Comparison of ENCODE assay signal across 28 mouse cellular contexts in the genomic region with DNA sequence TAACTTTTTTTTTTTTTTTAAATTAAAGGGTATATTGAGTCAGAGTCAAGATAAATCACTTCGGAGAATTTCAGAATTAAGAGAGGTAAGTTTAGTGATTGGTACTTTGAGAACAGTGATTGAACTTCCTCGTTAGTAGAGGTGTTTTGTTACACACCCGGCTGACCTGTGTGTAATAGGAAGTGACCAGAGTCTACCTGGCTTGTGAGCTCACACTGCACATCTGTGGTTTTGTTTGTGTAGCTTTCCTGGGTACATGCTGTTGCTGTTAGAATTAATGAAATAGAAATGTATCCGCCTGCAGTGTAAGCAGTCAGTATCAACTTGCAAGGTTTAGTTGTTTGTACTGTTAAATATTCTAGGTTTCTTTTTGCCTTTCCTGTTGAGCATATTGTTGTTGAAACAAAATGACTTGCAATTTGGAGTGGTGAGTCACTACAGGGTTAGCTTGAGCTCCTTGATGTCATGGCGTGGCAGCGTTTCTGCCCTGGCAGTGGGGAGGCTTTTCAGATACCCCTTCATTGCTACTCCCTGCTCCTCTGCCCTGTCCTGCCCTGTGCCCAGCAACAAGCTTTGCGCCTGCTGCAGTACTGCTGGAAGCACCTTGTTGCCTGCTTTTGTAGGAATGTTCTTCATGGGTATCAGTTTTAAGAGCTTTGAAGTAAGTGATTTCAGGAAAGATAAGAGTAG. TPM values are rescaled to one million over a fixed set of nuclear protein-coding genes. Genes with fewer than 3 reads are reported as not detected.
DNase-seq lines count a peak whose midpoint lies in the region; ATAC-seq and TF ChIP-seq lines count a peak whose summit lies in the region.
"Had no signal": no experiment of that assay in that cellular context is flagged by ENCODE, and none has a peak within 500 bp of the region (broad histone marks: within the 10 kb centered on the region; RNA-seq: fewer than 3 reads in every experiment).

No protein-coding gene starts in this region.

- H3K27ac ChIP-seq in midbrain, embryonic 15.5 days = no peak overlapping the region
- H3K27ac ChIP-seq: hindbrain, embryonic 14.5 days; liver, embryonic 14.5 days; neural tube, embryonic 13.5 days had no signal

- DNase-seq in adrenal gland, adult 2 months = peak; percentile 41
- no peak for DNase-seq in adrenal gland, postnatal 4 days (ENCODE audit: low spot score in 2 of 2)
- DNase-seq in 3134 (ENCODE audit: extremely low read depth, insufficient read length, low spot score) (peak; percentile 24), NIH3T3 (ENCODE audit: low read depth) (peak; percentile 51)
- no peak for DNase-seq in testis, postnatal 10 days (ENCODE audit: low spot score)
- DNase-seq: adrenal gland, postnatal 10 days; B cell, adult 2 months; cerebellum, adult 8-10 months; cerebellum, postnatal 25 days; gastrocnemius, postnatal 14 days; kidney, postnatal 14 days; layer of hippocampus, adult 9-11 months; liver; lung, adult 2 months; lung, postnatal 14 days; thymus, postnatal 14 days had no signal

- no peaks in the 10 kb centered on the region for H3K79me2 ChIP-seq in myocyte (ENCODE audit: control insufficient read depth, insufficient read depth)

- H3K4me1 ChIP-seq in midbrain, embryonic 15.5 days = no peaks in the 10 kb centered on the region
- H3K4me1 ChIP-seq: heart, embryonic 12.5 days; neural tube, embryonic 13.5 days had no signal

- H3K27me3 ChIP-seq in myocyte (ENCODE audit: control insufficient read depth, insufficient read depth, insufficient read length) = no peaks in the 10 kb centered on the region
- H3K27me3 ChIP-seq in midbrain, embryonic 15.5 days (replicated peaks) = no peaks in the 10 kb centered on the region
- H3K27me3 ChIP-seq: heart, embryonic 12.5 days; neural tube, embryonic 13.5 days had no signal

- peak overlapping the region; percentile 36 for H3K4me2 ChIP-seq in myocyte (ENCODE audit: low read depth)
- H3K4me2 ChIP-seq in midbrain, embryonic 15.5 days = no peak overlapping the region
- H3K4me2 ChIP-seq: heart, embryonic 12.5 days; hindbrain, embryonic 14.5 days; midbrain, embryonic 11.5 days; neural tube, embryonic 13.5 days had no signal

- H3K9ac ChIP-seq in midbrain, embryonic 15.5 days = no peak overlapping the region
- H3K9ac ChIP-seq: heart, embryonic 12.5 days; hindbrain, embryonic 14.5 days; liver, embryonic 14.5 days; neural tube, embryonic 13.5 days had no signal

- no peak overlapping the region for H3K4me3 ChIP-seq in myocyte
- no peak overlapping the region for H3K4me3 ChIP-seq in midbrain, embryonic 15.5 days
- H3K4me3 ChIP-seq: heart, embryonic 12.5 days; neural tube, embryonic 13.5 days had no signal

- no peak for ATAC-seq in midbrain, embryonic 15.5 days (replicated peaks)
- ATAC-seq: forebrain, embryonic 14.5 days; intestine, postnatal 0 days had no signal

- TF ChIP-seq POLR2A in myocyte (IDR thresholded peaks at IDR 0.05; ENCODE audit: insufficient read length, low read depth) = no peak

- H3ac ChIP-seq in myocyte (ENCODE audit: control insufficient read depth, insufficient read length) = no peak overlapping the region

- H3K9me3 ChIP-seq in midbrain, embryonic 15.5 days = no peaks in the 10 kb centered on the region
- H3K9me3 ChIP-seq: heart, embryonic 12.5 days; neural tube, embryonic 13.5 days had no signal

- WGBS in midbrain, embryonic 15.5 days = 95% methylated on average over 7 of the region's 7 CpGs

- peaks cover 25% of the 10 kb centered on the region for H3K36me3 ChIP-seq in myocyte (ENCODE audit: control insufficient read depth, insufficient read depth)
- peaks cover 52% of the 10 kb centered on the region for H3K36me3 ChIP-seq in midbrain, embryonic 15.5 days (replicated peaks)

TF ChIP-seq in myocyte, 11 proteins besides CTCF, POLR2A, EP300 and RAD21:
- TF ChIP-seq POLR2AphosphoS2 (IDR thresholded peaks at IDR 0.05; ENCODE audit: insufficient read length, low read depth) = no peak
- TF ChIP-seq CEBPB (IDR thresholded peaks at IDR 0.05; ENCODE audit: insufficient read depth, poor library complexity, severe bottlenecking) = no peak
- no peak for TF ChIP-seq MYOG (IDR thresholded peaks at IDR 0.05; ENCODE audit: control insufficient read depth in 1 of 3, insufficient read depth in 1 of 3, insufficient read length in 2 of 3, low read depth in 2 of 3)
- TF ChIP-seq TCF12 (IDR thresholded peaks at IDR 0.05; ENCODE audit: insufficient read depth, poor library complexity, severe bottlenecking) = no peak
- TF ChIP-seq MAX (IDR thresholded peaks at IDR 0.05; ENCODE audit: low read depth) = no peak
- TF ChIP-seq E2F4 (IDR thresholded peaks at IDR 0.05; ENCODE audit: insufficient read depth) = no peak

RNA-seq across cellular contexts. Expression of a gene that starts 26.6 kb away (rescaled TPM):
- total RNA-seq in adrenal gland, adult 2 months (2021) = 100 to 1,000 TPM; 109 to 121 TPM
- polyA plus RNA-seq in adrenal gland, adult 2 months (2012; rRNA removed) = 5.9 and 11.5 TPM in 2 replicates
- 100 to 1,000 TPM in 1 of 2 experiments, 10 to 100 TPM in 1; 99.9 to 110 TPM for total RNA-seq in adrenal gland, postnatal 4 days (2021)
- polyA plus RNA-seq in myocyte (2012; fragmentation: generic; extraction: Trizol) = 18.5 TPM
- 49.9 and 51.3 TPM in 2 replicates for polyA plus RNA-seq in midbrain, embryonic 15.5 days (2015; fragmentation: Nextera tagmentation; extraction: Ambion mirVana)

RNA-seq across cellular contexts. Expression of a gene that starts 54.6 kb away (rescaled TPM):
- under 1 TPM; 0.17 to 0.37 TPM for total RNA-seq in adrenal gland, adult 2 months (2021)
- 0.29 and 0.31 TPM in 2 replicates for polyA plus RNA-seq in adrenal gland, adult 2 months (2012; rRNA removed)
- under 1 TPM in 1 of 2 experiments, not detected in 1; 0.51 TPM for total RNA-seq in adrenal gland, postnatal 4 days (2021)
- 0.04 TPM for polyA plus RNA-seq in myocyte (2012; fragmentation: generic; extraction: Trizol)
- 1.6 and 3.0 TPM in 2 replicates for polyA plus RNA-seq in midbrain, embryonic 15.5 days (2015; fragmentation: Nextera tagmentation; extraction: Ambion mirVana)
- total RNA-seq: gastrocnemius, postnatal 14 days; granulocyte monocyte progenitor cell, adult 5-6 weeks had no signal
- polyA plus RNA-seq: heart, postnatal 0 days; intestine, postnatal 0 days; kidney, embryonic 14.5 days had no signal

Comparison
In these comparisons a context has a peak if more than half of its experiments do, and no peak if none do; other contexts are left out.
1. DNase-seq: peak in adrenal gland, adult 2 months (single experiment), 3134 (single experiment) and NIH3T3 (single experiment); none in adrenal gland, postnatal 4 days (0 of 2) and testis, postnatal 10 days (single experiment).